Mouse (Mus musculus): Measurements from ENCODE around the gene Gins2.

Gins2 gene

DNA sequence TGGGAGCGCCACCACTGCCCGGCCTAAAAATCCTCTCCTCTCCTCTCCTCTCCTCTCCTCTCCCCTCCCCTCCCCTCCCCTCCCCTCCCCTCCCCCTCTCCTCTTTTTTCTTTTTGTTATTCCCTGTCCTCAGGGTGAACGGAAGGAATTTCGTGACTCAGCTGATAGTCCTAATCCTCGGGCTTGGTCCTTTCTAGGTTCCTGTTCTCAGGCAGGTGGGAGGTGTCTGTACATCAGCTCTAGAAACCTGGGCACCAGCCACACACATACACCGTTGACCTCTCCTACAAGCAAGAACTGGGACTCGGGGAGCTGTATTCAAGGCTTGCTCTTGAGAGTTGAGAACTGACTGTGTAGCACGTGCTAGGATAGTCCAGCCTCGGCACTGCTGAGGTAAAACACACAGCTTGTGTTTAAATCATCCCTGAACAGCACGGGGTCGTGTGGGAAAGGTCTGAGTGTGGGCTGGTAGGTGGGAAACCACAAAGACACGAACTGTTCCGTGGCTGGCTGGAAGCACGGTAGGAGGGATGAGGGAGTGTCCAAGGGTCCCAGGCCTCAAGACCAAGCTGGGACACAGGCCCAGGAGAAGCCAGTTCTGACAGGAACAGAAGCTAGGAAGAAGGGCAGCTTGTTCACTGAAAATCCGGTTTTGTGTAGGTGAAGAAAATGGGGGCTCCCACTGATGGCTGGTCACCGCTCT, 58.0 kb downstream of the Gins2 start:
- DNase-seq (ENCODE audit: low spot score), result no peak

DNA sequence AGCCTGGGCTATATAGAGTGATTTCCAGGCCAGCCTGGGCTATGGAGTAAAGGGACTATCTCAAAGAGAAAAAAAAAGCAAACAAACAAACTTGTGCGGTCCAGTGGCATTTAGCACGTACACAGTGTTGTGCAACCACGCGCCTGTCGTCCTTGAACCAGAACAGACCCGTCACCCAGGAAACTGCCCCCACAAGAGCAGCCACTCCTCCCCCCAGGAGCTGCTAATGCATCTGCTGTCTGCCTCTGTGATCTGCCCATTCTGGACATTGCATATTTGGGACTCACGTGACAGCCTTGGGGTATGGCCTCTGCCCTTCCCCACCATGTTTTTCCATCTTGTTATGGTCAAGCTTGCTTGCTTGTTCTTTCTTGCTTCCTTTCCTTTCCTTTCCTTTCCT, 59.9 kb downstream of the Gins2 start:
- DNase-seq (ENCODE audit: low spot score), result no peak
